Mouse (Mus musculus) left cerebral cortex, adult 11 months (tissue): ENCODE results near the gene Arpc5l.
"Not testable (repeated sequence)": the region's sequence is repeated elsewhere in the genome, so short reads cannot be mapped to it uniquely, and the experiment has no call there.

ENCODE experiments used
- DNase-seq: peaks from one replicate; pipeline ENCODE4 v3.0.0; 2022; ENCODE audit warnings: low spot score

The Arpc5l gene

DNA sequence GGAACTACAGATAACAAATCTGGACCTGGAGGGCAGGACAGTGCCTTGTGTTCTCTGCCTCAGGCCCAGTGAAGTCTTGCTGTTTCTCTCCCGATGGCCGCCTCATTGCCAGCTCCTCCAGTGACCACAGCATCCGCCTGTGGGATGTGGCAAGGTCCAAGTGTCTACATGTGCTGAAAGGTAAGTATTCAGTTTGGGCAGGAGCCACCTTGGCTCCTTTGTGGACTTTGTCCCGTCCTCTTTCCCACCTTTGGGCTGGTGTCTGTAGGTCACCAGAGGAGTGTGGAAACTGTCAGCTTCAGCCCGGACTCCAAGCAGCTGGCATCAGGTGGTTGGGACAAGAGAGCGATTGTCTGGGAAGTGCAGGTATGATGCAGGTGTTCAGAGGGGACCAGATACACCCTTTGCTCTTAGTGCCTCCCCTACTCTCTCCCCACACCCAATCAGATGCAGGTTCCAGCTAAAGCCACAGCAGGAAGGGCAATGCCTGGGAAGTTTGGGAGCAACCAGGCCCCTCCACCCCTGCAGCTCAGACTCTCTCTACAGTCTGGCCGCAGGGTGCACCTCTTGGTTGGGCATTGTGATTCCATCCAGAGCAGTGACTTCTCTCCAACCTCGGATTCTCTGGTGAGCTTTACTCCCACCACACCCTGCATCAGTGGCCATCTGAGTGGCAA, 5.1 kb upstream of the Arpc5l start:
- DNase-seq: no peak

DNA sequence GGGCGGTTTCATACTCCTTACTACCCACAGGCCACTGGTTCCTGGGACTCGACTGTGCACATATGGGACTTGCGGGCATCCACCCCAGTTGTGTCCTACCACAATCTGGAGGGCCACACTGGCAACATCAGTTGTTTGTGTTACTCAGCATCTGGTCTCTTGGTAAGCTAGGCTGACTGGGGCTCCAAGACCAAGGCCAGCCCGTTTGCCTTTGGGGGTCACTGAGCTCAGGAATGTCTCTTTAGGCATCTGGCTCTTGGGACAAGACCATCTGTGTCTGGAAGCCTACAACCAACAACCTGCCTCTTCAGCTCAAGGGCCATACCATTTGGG, 4.6 kb upstream of the Arpc5l start:
- DNase-seq: no peak

DNA sequence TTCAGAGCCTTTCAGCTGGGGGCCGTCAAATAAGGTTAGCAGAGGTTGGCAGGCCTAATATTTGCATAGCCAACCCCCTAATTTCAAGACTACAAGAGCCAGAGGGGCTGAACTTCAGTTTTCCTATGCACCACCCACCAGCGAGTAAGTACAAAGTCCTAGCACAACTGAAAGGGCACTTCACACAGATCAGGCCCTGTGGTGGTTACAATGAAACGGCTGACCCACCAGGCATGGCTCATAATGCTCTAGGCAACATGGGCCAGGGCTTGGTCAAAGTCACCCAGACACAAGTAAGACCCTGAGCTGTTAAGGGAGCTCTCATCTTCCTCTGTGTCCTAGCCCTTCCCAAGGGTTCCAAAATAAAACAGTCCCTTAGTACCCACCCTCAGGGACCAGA, 3.3 kb upstream of the Arpc5l start:
- no peak for DNase-seq

DNA sequence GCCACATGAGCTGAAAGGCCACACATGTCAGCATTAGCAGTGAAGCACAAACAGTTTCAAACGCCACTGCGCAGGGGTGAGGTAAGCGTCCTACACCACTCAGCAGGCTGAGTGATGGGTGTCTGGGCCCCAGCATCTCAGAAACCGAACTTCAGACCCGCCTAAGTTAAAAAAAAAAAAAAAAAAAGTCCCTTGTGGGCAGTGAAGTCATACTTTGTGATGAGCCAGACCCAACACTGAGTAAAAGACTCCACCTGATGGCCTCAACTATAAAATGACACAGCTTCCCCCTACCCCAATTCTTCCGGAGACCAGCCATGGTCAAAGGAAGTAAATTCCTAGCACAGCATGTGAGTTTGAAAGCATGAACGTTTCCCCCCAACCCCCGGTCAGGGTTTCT, 2.0 kb upstream of the Arpc5l start:
- no peak for DNase-seq

DNA sequence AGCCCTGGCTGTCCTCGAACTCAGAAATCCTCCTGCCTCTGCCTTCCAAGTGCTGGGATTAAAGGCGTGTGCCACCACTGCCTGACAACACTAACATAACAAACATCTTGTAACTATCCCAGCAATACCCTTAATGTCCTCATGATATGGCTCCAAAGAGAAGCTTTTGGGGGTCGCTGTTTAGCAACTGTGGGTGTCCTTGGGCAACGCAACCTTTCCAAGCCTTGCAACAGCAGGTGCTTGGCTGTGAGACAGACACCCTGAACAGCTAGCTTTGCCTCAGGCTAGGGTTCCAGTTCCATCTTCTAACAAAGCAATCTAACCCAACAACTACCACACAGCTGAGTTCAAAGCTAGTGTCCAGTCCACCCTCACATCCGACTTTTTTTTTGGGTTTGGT, 1.6 kb upstream of the Arpc5l start:
- no peak for DNase-seq

DNA sequence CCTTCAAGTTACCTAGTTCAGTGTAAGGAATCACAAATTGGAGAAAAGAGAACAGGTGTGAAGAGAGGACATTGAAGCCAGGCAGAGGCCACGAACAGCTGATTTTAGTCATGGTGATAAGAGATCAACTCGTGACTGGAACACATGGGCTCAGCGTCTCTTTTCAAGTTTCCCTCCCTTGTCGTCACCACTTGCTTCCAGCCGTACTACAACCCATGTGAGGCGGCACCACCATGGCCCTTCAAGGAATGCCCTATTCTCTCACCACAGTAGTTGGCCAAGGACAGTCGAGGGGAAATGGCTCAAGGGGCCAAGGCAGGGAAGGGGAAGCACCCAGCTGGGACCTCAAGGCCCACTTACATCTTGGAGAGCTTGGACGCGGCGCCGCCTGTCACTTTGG, 776 bp upstream of the Arpc5l start:
- no peak for DNase-seq

DNA sequence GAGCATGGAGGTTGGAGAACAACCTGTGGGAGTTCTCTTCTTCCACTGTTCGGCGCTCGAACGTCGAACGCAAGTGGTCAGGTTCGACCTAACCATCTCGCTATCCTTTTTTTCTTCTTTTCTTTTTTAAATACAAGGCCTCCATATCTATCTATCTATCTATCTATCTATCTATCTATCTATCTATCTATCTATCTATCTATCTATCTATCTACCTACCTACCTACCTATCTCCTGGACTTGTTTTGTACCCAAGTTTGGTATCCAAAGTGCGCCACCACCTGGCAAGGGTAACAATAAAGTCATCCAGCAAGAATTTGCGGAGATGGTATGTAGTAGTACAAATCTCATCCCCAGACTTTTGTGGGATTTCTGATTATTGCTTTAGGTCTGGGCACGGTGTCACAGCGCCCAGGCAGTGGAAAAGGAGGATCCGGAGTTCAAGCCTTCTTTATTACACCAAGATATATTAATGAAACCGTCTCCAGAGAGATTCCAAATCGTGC, 479 bp downstream of the Arpc5l start, which contains the start of gene Rpl35:
Rpl35 (minus strand) TSS at position 51 of the 506 bp plus-strand sequence.
- DNase-seq: no peak

DNA sequence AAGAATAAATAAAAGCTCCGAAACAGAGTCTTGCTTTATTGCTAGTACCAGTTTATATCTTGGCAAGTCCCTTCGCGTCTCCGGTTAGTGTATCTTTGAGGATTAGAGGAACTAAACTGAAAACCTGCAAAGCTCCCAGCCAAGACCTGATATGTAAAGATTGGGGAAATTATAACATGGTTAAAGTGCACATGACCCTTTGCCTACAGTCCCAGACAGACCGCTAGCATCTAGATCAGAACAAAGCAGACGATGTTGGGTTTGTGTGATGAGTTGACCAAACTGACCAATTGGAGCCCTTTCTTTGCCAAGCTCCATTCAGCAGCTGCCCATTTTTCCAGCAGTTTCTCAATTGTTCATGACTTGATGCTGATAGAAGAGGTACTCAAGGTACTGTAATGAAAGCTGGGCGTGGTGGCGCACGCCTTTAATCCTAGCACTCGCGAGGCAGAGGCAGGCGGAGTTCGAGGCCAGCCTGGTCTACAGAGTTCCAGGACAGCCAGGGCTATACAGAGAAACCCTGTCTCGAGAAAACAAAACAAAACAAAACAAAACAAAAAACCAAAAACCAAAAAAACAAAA, 1.1 kb downstream of the Arpc5l start:
- no peak for DNase-seq

DNA sequence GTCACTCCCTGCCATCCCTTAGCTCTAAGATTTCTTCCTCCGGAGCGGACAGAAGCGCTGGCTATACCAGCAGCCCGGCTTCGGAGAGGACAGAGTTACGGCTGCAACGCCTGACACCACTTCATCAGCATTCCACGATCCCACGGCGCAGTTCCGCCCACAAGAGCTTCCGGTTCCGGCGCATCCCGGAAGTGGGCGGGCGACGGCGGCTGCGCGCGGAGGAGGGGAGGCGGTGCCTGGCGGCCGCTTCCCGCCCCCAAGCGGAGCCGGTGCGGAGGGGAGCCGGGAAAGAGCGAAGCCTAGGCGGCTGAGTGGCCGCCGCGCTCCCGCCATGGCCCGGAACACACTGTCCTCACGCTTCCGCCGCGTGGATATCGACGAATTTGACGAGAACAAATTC, 2.7 kb downstream of the Arpc5l start:
- peak; percentile 88 for DNase-seq

DNA sequence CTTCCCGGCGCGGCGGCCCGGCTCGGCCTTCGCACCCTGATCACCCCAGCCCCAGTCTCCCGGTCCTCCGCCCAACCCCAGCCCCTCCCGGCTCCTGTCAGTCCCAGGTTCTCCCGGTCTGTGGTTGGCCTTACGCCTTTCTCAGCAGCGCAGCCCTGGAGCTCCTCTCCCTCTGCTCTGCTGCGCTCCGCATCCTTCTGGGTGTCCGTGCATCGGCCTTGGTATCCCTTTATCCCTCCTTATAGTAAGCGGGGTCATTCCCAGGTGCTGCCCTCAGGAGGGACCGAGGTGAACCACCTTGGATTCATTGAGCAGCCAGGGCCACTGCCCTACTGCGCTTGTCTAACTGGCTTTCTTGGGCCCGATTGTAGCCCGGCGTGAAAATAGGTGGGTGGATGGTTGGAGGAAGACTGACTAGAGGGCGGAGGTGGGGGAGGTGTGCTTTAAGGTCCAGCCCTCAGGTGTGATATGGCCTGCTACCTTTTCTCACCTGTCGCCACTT, 3.3 kb downstream of the Arpc5l start:
- DNase-seq: no peak

DNA sequence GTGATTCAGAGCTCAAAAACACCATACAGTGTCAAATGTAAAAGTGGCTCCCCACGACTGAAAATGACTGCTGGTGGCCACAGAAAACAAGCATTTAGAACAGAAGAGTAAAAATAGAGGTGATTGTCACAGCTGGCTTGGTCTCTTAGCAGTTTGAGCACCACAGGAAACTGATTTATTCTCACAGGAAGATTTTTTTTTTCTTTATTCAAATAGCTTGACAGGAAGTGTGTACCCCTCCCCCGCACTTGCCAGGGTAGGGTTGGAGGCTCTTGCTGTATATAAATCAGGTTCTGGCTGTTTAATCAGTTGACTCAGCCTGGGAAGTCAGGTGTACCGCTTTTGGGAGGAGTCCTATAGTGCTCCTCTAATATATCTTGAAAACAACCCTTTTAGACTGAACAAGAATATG, 3.8 kb downstream of the Arpc5l start:
- DNase-seq: no peak

DNA sequence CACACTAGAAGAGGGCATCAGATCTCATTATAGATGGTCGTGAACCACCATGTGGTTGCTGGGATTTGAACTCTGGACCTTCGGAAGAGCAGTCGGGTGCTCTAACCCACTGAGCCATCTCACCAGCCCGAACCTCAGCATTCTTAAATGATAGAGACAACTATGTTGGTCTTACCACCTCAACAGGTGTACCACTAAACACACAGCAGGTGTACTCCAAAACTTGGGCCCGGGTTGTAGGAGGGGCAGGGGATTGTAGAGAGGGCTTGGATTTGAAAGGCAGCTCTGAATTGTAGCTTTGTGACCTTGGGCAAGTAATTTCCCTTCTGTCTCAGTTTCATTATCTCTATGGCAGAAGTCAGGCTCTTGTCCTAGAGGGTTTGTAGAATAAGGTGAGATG, 5.0 kb downstream of the Arpc5l start:
- DNase-seq: not testable (repeated sequence)

DNA sequence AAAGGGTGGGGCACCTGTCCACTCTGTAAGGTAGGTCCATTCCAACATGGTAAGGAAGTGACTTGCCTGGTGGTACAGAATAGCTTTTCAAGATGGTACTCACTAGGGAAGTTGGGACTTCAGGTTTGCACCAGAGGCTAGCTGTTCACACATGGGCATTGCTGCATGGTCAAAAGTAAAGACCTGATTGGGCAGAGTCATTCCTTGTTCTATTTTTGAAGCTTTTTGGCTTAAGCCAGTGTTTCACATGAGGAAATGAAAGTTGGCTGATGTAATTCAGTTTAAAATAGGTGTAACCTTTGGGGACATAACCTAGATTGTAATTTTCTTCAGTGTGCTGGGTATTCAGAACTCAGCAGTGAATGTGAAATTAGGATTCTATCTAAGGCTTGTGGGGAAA, 6.1 kb downstream of the Arpc5l start:
- no peak for DNase-seq

DNA sequence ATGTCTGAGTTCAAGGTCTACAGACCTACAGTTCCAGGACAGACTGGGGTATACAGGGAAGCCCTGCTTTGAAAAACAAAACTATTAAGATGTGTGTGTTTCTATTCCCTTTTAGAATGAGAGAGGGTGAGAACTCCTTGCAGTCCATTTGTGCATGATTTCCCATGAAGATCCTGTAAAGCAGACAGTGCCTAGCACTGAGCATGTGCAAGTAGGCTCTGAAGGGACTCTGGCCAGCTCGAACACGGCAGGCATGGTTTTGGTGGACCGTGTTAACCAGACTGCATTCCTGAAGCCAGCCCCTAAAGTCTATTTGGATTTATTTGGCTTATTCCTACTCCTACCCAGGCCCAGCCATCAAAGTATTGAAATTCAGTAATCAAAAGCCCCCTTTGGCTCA, 6.8 kb downstream of the Arpc5l start:
- no peak for DNase-seq

DNA sequence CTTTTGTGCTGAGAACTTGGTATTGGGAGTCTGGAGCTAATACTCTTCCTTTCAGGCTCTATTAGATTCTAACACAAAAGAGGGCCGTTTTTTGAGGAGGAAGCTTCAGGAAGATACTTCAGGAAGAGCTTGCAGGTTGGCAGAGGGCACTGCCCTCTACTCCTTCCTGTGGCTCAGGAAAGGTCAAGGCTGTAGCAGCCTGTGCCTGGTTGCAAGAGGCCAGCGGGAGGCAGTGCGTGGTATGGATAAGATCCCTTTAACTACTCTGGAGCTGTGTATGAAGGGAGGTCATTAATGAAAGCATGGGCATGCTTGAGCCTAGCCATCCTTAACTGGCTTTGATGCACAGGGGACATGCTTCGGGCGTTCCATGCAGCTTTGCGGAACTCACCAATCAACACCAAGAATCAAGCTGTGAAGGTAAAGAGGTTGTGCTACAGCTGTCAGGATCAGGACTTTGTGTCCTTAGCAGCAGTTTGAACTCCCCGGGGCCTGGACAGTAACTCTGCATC, 7.7 kb downstream of the Arpc5l start:
- no peak for DNase-seq

DNA sequence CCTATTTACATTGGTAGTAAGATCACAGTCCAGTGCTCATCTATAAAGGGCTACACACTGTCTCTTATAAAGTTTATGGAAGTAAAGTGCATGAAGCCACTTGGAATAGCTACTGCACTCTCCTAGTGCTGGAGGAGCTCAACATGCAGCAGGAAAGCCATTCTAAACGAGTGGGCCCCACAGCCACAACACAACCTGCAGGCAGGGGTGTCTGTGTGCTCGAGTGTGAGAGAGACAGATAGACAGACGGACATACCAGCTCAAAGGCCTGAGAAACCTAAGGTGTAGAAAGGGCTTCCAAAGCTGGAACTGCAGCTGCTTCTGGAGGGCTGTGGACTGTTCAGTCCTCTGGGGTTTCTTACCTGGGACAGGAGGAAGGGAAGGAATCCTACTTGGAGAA, 11.4 kb downstream of the Arpc5l start:
- DNase-seq: no peak

DNA sequence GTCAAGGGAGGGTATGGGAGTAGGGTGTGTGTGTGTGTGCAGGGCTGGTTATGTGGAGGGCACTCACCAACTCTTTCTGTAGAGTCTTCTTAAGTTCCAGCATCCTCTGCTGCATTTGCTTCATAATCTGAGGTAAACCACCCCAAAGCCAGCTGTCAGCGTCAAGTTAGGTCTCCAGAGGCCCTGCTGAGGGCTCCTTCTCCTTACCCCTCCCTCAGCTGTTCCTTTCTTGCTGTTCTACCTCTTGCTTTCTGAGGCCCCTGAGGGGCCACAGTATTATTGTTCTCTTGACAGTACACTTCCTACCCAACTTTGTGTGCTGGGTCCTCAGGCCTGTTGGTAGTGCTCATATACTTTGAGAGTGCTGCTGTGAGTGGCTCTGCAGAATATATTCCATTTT, 14.9 kb downstream of the Arpc5l start:
- DNase-seq: no peak

DNA sequence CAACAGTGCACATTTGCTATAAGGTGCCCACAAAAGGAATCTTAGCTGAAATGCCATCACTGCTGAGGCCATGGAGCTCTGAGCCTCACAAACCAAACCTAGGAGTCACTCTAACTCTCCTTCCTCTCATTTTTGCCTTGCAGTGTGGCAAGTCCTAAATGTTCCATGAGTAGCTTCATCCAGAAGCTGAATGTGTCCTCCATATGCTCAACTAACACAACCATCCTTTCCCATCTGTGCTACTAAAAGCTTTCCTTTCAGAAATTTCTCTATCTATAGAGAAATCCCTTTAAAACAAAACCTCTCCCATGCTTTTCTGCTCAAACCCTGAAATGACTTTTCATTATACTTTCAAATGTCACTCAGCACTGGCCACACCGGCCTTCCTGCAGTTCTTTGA, 26.5 kb downstream of the Arpc5l start:
- DNase-seq: no peak

DNA sequence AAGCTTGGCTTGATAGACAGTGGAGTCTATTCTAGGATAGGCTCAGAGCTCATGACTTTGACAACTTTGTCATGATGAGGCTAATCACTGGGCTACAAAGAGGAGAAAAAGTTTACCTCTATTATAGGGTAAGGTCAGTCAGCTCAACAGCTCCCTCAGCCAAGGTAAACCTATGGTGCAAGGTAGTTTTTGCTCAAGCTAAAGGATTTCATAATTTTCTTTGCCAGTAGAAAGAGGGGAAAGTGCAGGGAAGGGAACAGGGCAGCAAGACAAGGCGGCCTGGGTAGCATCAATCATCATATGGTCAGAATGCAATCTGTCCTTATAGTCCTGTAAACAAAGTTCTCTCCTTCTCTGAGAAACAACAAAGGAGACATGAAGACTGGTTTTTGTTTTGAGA, 35.1 kb downstream of the Arpc5l start:
- no peak for DNase-seq

DNA sequence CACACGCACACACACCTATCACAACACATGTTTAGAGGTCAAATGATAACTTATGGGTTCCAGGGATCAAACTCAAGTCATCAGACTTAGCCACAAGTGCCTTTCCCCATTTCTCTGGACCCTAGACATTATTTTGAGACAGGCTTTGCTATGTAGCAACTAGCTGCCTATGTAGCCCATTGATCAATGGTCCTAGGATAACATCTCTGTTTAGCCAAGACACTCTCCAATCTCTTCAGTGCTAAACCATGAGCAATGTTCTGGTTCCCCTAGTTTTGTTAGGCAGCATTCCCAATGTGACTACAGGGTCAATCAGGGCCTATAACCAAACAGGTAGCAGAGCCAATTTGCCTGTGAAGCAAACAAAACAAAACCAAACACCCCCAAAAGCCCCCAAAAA, 43.4 kb downstream of the Arpc5l start:
- no peak for DNase-seq

DNA sequence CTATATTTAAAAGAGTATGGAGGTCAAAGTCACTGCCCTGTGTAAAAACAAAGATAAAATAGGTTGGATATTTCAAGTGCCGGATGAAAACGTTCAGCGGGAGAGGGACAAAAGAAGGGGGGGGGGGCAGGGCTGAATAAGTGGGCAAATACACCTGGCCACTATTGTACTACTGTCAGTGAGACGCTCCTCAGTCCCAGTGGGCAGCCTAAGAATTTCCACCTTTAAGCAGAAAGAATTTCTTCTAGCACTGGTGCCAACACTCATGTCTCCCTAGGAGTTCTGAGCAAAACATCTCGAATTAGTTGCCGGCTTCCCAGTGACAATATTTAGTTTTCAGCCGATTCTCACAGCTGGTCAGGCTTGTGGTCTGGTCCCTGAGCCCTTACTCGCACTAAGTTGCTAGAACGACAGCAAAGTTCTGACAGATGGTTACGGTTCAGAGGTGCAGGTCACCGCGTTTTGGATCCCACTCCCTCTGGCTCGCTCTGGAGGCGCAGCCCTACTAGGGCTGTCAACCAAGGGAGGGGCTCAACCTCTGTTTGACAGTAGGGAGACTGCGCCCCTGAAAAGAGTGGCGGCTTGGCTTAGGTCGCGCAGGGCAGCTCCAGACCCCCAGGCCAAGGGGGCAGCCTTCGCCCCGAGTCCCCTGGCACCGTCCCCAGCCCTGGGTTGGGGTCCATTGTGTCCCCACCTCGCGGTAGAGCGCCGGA, 59.7 kb downstream of the Arpc5l start:
- DNase-seq: no peak
